Mouse (Mus musculus): ENCODE data around the gene Arhgdib.
"Not testable (repeated sequence)": the region's sequence is repeated elsewhere in the genome, so short reads cannot be mapped to it uniquely, and the experiment has no call there.

Arhgdib gene

GRCm38 (mm10) chr6:136889554-136889953 is 52.1 kb downstream of the Arhgdib start:
- in situ Hi-C loops (cut with MboI): no loop called here

GRCm38 (mm10) chr6:136889067-136889466 is 52.6 kb downstream of the Arhgdib start:
- in situ Hi-C loops (cut with MboI): no loop called here

GRCm38 (mm10) chr6:136887854-136888253 is 53.8 kb downstream of the Arhgdib start:
- in situ Hi-C loops (cut with MboI): no loop called here

- in situ Hi-C loops (cut with MboI): not testable (repeated sequence)
Measured at GRCm38 (mm10) chr6:136884766-136885165, 56.9 kb downstream of the Arhgdib start.

- in situ Hi-C loops (cut with MboI): no loop called here
Measured at GRCm38 (mm10) chr6:136883961-136884360, 57.7 kb downstream of the Arhgdib start.

GRCm38 (mm10) chr6:136883431-136883915 is 58.2 kb downstream of the Arhgdib start:
- in situ Hi-C loops (cut with MboI): no loop called here

- in situ Hi-C loops (cut with MboI): no loop called here
Measured at GRCm38 (mm10) chr6:136881678-136882077, 60.0 kb downstream of the Arhgdib start.

GRCm38 (mm10) chr6:136875670-136876069 is 66.0 kb downstream of the Arhgdib start, which contains the start of gene Mgp:
Gene Mgp (minus strand): TSS chr6:136875823.
- in situ Hi-C loops (cut with MboI): no loop called here

GRCm38 (mm10) chr6:136874599-136874998 is 67.1 kb downstream of the Arhgdib start:
- in situ Hi-C loops (cut with MboI): no loop called here

All from mature B cell (primary cell).